Mouse (Mus musculus) monocyte, adult 5-6 weeks (primary cell): ENCODE data around the gene Lrch4. TPM values are rescaled to one million over a fixed set of nuclear protein-coding genes. Genes with fewer than 3 reads are reported as not detected.
A peak's percentile ranks its signal among the peaks of the same experiment; 100 is the strongest.

ENCODE experiments used
- ATAC-seq: fragments of 153-309, 156-312 bp; replicated peaks from 2 replicates; pipeline ENCODE4 v1.8.0; 2017; ENCODE audit warnings: mild to moderate bottlenecking; ENCODE audit not compliant: low TSS enrichment, insufficient number of reproducible peaks, severe bottlenecking, poor library complexity, low FRiP score
- total RNA-seq: library from RNA; stranded (forward); fragments of 200-1000, 200-491, 200-594 nt; gene quantifications from 3 replicates; pipeline ENCODE4 v1.2.3, GENCODE M21; 2017

The Lrch4 gene
- total RNA-seq: 34.9 to 86.0 TPM (median 77.2 TPM) in 3 replicates

GRCm38 (mm10) chr5:137628498-137629305 is at the start of gene Lrch4, which contains the start of the genes Fbxo24 and Gm20605:
Lrch4 (plus strand) TSS chr5:137629121.
Fbxo24 (minus strand) TSS chr5:137629002.
Gm20605 (plus strand) TSS chr5:137629175.
- ATAC-seq: peak; percentile 77

GRCm38 (mm10) chr5:137580246-137580645 is 48.7 kb upstream of the Lrch4 start:
- no peak for ATAC-seq

- ATAC-seq: no peak
Measured at GRCm38 (mm10) chr5:137582702-137583101, 46.2 kb upstream of the Lrch4 start.

- no peak for ATAC-seq
Measured at GRCm38 (mm10) chr5:137583670-137584169, 45.2 kb upstream of the Lrch4 start.

GRCm38 (mm10) chr5:137584976-137585375 is 43.9 kb upstream of the Lrch4 start:
- ATAC-seq: peak; percentile 81; the same call in 1 of the 2 replicates

- ATAC-seq: no peak
Measured at GRCm38 (mm10) chr5:137590507-137590906, 38.4 kb upstream of the Lrch4 start.

GRCm38 (mm10) chr5:137595921-137596320 is 33.0 kb upstream of the Lrch4 start:
- ATAC-seq: no peak

GRCm38 (mm10) chr5:137596601-137597261 is 32.2 kb upstream of the Lrch4 start:
- no peak for ATAC-seq

- no peak for ATAC-seq
Measured at GRCm38 (mm10) chr5:137597625-137598024, 31.3 kb upstream of the Lrch4 start.

- ATAC-seq: no peak
Measured at GRCm38 (mm10) chr5:137598100-137598826, 30.7 kb upstream of the Lrch4 start.

GRCm38 (mm10) chr5:137599600-137599999 is 29.3 kb upstream of the Lrch4 start:
- no peak for ATAC-seq

- peak; percentile 4; the same call in 1 of the 2 replicates for ATAC-seq
Measured at GRCm38 (mm10) chr5:137600281-137600618, 28.7 kb upstream of the Lrch4 start.

GRCm38 (mm10) chr5:137600619-137601364 is 28.1 kb upstream of the Lrch4 start, which contains the start of gene Mospd3:
Mospd3 (minus strand) TSS chr5:137601058.
- ATAC-seq: peak; percentile 94

GRCm38 (mm10) chr5:137601365-137601729 is 27.6 kb upstream of the Lrch4 start:
- no peak for ATAC-seq

- ATAC-seq: no peak
Measured at GRCm38 (mm10) chr5:137607860-137608653, 20.9 kb upstream of the Lrch4 start.

- ATAC-seq: no peak
Measured at GRCm38 (mm10) chr5:137608654-137609190, 20.2 kb upstream of the Lrch4 start.

GRCm38 (mm10) chr5:137609292-137609691 is 19.6 kb upstream of the Lrch4 start:
- no peak for ATAC-seq
